Mouse (Mus musculus) thymus, postnatal 25 days (tissue): ENCODE data around the gene Rps6ka5.

ENCODE experiments used
- DNase-seq: peaks from one replicate; pipeline ENCODE4 v3.0.0; 2022

Rps6ka5 gene

GRCm38 (mm10) chr12:100724606-100725457 is 2.0 kb downstream of the Rps6ka5 start:
- peak; percentile 99 for DNase-seq

DNA sequence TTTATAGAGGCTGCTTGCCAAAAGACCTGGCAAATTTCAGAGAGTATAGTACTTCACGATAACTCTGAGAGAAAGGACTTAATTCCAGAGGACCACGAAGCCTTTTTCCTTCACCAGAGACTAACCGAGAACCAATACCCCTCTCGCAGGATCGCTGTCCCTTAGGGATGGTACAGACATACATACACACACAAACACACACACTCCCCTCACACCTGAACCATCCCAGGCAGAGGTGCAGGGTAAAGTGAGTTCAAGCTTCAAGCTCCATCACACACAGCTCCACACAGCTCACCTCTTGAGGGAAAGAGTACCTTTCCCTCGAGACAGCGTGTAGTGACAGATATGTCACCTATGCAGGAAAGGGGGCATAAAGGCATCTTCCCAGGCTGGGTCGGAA is 2.6 kb downstream of the Rps6ka5 start:
- no peak for DNase-seq

- DNase-seq: no peak
These were observed 6.0 kb downstream of the Rps6ka5 start for GRCm38 (mm10) chr12:100720801-100721200.

DNA sequence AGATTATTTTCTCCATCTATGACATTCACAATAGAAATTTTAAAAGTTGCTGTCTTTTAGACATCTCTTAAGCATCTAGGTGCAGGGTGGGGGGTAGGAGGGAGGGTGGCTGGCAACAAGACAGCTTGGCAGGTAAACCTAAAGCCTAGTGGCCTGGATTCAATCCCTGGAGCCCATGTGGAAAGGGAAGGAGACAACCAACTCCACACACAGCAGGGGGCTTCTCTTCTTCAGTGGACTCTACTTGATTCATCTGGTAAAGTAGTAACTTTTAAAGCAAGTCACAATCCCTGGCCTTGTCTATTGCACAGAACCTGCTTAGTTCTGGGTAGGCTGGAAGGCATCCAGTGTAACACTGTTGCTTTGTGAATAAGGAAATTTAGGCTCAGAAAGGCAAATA is 9.3 kb downstream of the Rps6ka5 start:
- no peak for DNase-seq

DNA sequence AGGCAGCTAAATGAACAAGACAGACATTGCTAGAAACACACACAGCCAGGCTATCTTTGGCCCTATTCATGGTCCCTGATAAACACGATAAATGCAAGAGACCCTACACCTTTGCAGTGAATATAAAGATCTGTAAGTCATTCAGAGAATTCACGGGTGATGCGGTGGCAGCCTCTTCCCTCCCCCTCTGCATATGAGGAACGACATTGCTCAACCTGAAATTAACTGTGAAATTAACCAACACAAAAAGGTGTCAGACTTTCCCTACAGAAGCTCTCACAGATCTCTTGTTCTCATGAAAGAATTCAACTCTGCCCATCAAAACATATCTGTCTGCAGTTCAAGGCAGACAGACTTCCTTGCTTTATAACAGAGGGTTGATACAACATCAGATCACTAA is 9.8 kb downstream of the Rps6ka5 start:
- DNase-seq: no peak

DNA sequence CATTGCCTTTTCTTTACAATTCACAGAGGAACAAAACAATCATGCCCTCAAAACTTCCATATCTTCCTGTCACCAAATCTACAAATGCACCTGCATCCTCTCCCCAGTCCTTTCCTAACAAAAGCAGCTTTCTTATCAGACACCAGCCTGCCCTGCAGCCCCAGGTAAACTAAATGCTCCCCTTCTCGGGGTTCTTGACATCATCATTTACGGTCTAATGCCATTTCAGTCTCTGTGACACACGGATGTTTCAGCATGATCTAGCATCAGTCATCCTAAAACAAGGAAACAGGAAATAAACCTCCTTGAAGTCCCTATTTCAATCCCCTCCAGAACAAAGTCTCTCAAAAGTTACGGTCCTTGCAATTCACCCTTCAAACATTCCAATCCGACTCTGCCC is 15.0 kb downstream of the Rps6ka5 start:
- DNase-seq: peak; percentile 31

- DNase-seq: peak; percentile 49
These were observed 15.6 kb downstream of the Rps6ka5 start for GRCm38 (mm10) chr12:100711116-100711691.

- no peak for DNase-seq
These were observed 16.4 kb downstream of the Rps6ka5 start for GRCm38 (mm10) chr12:100710432-100710831.

DNA sequence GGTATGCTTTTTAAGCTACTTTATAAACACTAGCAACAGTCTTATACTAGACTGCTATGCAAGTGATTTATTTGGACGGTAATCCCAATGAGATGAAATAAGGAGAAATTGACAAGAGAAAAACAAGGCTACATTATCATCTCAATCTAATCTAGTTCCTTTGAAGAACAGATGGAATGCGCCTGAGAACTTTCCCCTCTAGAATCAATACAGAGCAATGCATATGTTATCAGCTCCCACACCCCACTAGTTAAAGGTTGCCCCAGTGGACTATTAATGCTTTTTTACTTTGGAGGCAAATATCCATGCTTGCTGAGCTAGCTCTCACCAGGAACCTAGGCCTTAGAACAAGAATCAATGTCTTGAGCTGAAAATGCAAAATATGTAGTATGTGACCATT is 19.5 kb downstream of the Rps6ka5 start:
- no peak for DNase-seq

GRCm38 (mm10) chr12:100705057-100705722 is 21.6 kb downstream of the Rps6ka5 start:
- no peak for DNase-seq

DNA sequence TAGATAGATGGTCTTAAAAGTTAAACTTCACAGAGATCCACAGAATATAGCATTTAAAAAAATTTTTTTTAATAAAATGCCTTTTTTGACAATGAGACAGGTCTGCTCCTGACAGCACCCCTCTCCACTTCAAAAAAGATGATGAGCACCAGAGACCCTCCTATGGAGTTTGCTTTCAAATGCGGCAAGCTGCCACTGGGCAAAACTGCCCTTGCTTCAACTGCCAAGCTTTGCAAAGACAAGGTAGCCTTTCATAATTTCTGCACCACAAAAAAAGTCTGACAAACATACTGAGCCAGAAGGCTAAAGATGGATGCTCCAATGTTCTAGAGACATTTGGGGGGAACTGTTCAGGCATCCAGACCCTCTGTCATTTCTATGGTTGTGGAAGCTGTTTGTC is 28.8 kb downstream of the Rps6ka5 start:
- no peak for DNase-seq

DNA sequence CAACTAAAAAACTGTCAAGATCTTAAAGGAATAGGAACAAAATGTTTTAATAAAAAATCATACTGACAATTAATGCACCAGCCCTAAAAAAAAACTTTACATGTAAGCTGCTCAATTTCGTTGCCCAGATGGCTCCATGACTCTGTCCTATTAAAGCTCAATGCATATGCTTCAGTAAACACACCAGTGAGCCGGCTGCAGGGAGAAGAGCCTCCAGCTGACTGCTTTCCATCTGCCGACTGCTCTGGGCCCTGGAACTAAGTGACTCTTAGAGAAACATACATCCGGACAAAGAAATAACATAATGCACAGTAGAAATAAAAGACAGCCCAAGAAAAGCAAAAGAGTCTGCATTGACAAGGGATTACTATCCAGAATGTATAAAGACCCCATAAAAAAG is 30.2 kb downstream of the Rps6ka5 start:
- no peak for DNase-seq

DNA sequence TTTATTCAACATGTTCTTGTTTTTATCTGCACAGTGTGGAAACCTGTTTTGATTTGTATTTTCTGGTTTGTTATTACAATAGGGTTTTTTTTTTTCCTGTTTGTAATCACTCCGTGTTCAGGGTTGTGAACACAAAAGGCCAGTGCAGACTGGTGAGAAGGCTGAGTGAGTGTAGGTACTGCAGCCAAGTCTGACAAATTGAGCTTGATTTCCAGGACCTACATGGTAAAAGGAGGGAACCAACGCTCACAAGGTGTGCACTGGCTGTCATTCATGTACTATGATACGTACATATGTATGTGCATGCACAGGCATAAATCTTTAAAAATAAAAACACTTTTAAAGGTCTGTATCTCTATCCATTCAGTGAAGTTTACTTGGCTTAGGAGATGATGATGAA is 31.5 kb downstream of the Rps6ka5 start:
- no peak for DNase-seq

DNA sequence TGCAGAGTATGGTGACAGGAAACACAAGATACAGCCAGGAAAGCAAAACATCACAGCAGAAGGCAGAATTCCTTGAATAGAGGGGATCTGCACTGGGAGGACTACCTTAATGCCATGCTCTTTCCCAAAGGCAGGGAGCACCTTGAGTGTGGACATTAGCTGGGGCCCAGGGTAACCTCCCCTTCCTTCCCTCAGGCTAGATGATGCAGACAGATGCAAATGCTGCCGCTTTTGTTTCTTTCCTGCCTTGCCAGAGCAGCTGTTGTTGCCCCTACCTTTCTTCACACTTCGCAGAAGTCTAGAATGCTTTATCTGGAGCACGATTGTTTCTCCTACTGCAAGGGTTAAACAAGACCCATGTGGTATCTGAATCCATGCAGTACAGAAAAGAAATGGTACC is 34.6 kb downstream of the Rps6ka5 start:
- no peak for DNase-seq

- no peak for DNase-seq
These were observed 36.3 kb downstream of the Rps6ka5 start for GRCm38 (mm10) chr12:100690444-100690843.

DNA sequence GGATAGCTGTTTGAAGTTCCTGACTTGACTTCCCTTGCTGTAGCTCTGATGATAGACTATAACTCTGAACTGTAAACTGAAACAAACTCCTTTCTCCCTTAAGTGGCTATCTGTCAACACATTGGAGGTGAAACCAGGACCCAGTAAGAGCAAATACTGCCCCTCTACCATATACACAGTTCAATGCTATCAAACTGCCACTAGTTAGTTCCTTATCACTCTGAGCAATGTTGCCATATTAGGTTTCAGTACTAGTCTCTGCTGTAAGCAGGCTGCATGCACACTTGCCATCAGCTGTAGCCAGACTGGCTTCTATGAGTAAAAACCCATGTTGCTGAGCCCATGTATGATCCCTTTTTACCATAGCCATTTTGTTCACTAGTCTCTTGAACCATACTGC is 38.6 kb downstream of the Rps6ka5 start:
- DNase-seq: no peak

- no peak for DNase-seq
These were observed 39.8 kb downstream of the Rps6ka5 start for GRCm38 (mm10) chr12:100687001-100687400.

DNA sequence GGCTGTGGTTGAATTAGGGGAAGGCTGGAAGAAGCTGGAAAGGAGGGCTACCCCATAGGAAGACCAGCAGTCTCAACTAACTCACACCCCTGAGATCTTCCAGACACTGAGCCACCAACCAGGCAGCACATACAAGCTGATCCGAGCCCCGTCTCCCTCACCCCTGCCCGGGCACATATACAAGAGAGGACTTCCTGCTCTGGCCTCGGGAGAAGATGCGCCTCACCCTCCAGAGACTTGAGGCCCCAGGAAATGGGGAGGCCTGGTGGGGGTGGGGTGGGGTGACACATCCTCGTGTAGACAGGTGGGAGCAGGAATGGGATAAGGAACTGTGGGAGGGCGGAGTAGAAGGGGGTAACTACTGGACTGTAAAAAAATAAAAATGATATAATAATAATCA is 45.0 kb downstream of the Rps6ka5 start:
- peak; percentile 54 for DNase-seq

GRCm38 (mm10) chr12:100681241-100681640 is 45.5 kb downstream of the Rps6ka5 start:
- no peak for DNase-seq

DNA sequence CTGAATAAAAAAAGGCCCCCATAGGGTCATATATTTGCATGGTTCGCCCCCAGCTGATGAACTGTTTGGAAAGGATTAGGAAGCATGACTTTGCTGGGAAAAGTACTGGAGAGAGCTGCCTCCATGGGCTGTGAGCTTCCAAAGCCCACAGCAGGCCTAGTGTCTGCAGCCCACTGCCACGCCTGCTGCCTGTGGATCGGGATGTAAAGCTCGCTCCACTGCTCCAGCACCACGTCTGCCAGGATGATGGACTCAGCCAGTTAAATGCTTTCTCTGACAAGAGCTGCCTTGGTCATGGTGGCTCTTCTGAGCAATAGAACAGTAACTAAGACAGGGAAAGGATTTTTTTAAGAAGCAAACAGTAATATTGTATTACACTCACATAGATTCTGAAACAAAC is 46.1 kb downstream of the Rps6ka5 start:
- no peak for DNase-seq

DNA sequence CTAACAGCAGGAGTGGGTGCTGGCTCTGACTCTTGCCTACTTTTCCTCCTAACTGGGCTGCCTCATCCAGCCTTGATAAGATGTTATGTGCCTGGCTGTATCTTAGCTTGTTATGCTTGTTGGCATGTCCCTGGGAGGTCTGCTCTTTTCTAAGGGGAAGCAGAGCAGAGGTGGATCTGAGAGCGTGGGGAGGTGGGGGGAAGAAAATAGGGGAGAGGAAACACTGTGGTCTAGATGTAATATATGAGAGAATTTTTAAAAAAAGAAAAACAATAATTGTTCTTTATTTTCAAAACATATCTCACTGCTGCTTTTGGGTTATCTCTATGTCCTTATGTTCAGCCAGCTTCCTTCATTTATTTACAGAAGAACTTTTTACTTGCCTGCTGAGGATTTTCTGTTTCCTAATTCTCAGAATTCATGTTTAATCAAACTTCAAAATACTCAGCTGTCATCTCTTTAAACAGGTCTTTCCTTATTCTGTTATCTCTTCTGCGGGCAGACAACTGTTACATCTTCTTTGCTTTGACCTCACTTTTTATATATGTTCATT is 56.1 kb downstream of the Rps6ka5 start:
- no peak for DNase-seq

- DNase-seq: no peak
These were observed 61.5 kb downstream of the Rps6ka5 start for GRCm38 (mm10) chr12:100665294-100665693.

GRCm38 (mm10) chr12:100660076-100660475 is 66.7 kb downstream of the Rps6ka5 start:
- DNase-seq: no peak

GRCm38 (mm10) chr12:100655972-100656371 is 70.8 kb downstream of the Rps6ka5 start:
- no peak for DNase-seq
